Mouse (Mus musculus) lung, adult 2 months (tissue): ENCODE data around the gene Plekha1. TPM values are rescaled to one million over a fixed set of nuclear protein-coding genes. Genes with fewer than 3 reads are reported as not detected.
A peak's percentile ranks its signal among the peaks of the same experiment; 100 is the strongest.

ENCODE experiments used
- DNase-seq: peaks from one replicate; pipeline ENCODE4 v3.0.0; 2022
- H3K4me1 ChIP-seq: fragments of 200-500 bp; 2 replicates; pipeline ENCODE4 v1.6.1; 2011; ENCODE audit warnings: low read length; ENCODE audit not compliant: control insufficient read depth, insufficient read depth
- H3K4me3 ChIP-seq: fragments of 200-500 bp; replicated peaks from 2 replicates; pipeline ENCODE3; 2011; ENCODE audit warnings: low read depth, mild to moderate bottlenecking, control low read depth, low read length; ENCODE audit errors: extremely low read depth
- CTCF ChIP-seq: fragments of 200-500 bp; IDR thresholded peaks from 2 replicates; pipeline ENCODE4 v1.5.1; 2011; ENCODE audit warnings: mild to moderate bottlenecking, low read length, control low read depth; ENCODE audit not compliant: insufficient read depth
- POLR2A ChIP-seq: fragments of 200-500 bp; IDR thresholded peaks from 2 replicates; pipeline ENCODE4 v1.6.1; 2011; ENCODE audit warnings: low read depth, mild to moderate bottlenecking, control low read depth, low read length, borderline replicate concordance; ENCODE audit errors: extremely low read depth
- WGBS: fragments of 180-500 bp; shearing (Covaris S2); methylation state at CpG from one replicate; pipeline ENCODE4 v1.1.7; 2018; 5-methylcytosine and 5-hydroxymethylcytosine counted together
- polyA plus RNA-seq: library from polyadenylated mRNA; depleted of rRNA; stranded (reverse); fragments of >200 nt; gene quantifications from 2 replicates; pipeline ENCODE4 v1.2.3, GENCODE M21; 2012

Plekha1 gene
- polyA plus RNA-seq, 1 experiment: 99.2 TPM

GRCm38 (mm10) chr7:130854684-130855292 is 10.8 kb upstream of the Plekha1 start:
- WGBS: 72% methylated on average over 4 of the region's 4 CpGs
- TF ChIP-seq POLR2A (no peak), CTCF (no peak)
- Histone ChIP-seq H3K4me1 (no peaks in the 10 kb centered on the region), H3K4me3 (no peak overlapping the region)
- DNase-seq: peak; percentile 52

DNA sequence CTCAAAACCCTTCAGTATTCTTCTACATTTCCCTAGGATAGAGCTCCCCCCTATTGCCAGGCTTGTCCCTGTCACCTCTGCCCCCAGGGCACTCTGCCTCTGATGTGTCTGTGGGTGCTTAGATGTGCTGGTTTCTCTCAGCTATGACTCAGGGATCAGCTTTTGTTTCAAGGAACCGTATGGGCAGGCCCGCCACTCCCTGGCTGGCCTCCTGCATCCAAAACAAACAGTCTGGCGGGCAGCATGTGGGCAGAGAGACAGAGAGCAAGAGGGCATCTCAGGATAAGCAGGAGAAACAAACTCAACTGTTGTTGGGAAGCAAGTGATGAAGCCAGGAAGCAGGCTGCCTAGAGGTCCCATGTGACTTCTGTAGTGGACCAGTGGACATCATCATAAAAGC is 9.9 kb upstream of the Plekha1 start:
- TF ChIP-seq CTCF (no peak), POLR2A (no peak)
- Histone ChIP-seq H3K4me3 (no peak overlapping the region), H3K4me1 (no peaks in the 10 kb centered on the region)
- 8% methylated on average over 3 of the region's 3 CpGs for WGBS
- DNase-seq: peak; percentile 45

- no peak for DNase-seq
- WGBS: 68% methylated on average over 6 of the region's 6 CpGs
- Histone ChIP-seq H3K4me1 (no peaks in the 10 kb centered on the region), H3K4me3 (no peak overlapping the region)
- TF ChIP-seq POLR2A: no peak
- TF ChIP-seq CTCF: no peak
These were observed 7.6 kb upstream of the Plekha1 start for GRCm38 (mm10) chr7:130857973-130858372.

GRCm38 (mm10) chr7:130859926-130860325 is 5.6 kb upstream of the Plekha1 start:
- WGBS: 79% methylated on average over 5 of the region's 5 CpGs
- no peak for DNase-seq
- Histone ChIP-seq H3K4me1 (no peaks in the 10 kb centered on the region), H3K4me3 (no peak overlapping the region)
- no peak for TF ChIP-seq POLR2A
- no peak for TF ChIP-seq CTCF

DNA sequence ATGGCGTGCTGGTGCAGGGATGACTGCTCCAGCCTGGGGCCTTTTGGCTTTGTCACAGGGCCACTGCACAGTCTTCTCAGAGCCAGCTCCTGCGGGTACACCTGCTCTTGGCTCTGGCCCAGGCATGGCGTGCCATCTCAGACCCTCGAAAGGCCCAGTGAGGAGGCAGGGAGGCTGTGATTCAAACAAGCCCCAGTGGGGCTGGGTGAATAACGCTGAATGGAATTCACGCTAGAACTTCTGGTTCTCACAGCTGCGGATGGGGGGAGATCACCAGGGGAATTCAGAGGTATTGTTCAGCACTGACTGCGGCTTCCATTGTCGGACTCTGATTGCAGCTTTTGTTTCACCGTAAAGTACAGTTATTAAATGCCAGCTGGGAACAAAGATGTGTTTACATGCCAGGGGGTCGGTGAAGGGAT is 4.8 kb upstream of the Plekha1 start:
- 35% methylated on average over 11 of the region's 11 CpGs for WGBS
- DNase-seq: no peak
- H3K4me3 ChIP-seq: no peak overlapping the region
- TF ChIP-seq POLR2A: no peak
- H3K4me1 ChIP-seq: no peaks in the 10 kb centered on the region

GRCm38 (mm10) chr7:130862501-130862900 is 3.1 kb upstream of the Plekha1 start:
- no peak for DNase-seq
- whole genome bisulfite sequencing: 41% methylated on average over 1 of the region's 1 CpGs
- H3K4me1 ChIP-seq: peaks cover 3% of the 10 kb centered on the region; the same call in 1 of the 2 replicates
- no peak for TF ChIP-seq CTCF
- TF ChIP-seq POLR2A: no peak
- no peak overlapping the region for H3K4me3 ChIP-seq

- DNase-seq: no peak
- 72% methylated on average over 7 of the region's 7 CpGs for WGBS
- no peak overlapping the region for H3K4me3 ChIP-seq
- TF ChIP-seq POLR2A (no peak), CTCF (no peak)
- peaks cover 4% of the 10 kb centered on the region for H3K4me1 ChIP-seq
These were observed 845 bp upstream of the Plekha1 start for GRCm38 (mm10) chr7:130864711-130865110.

- no peak for TF ChIP-seq POLR2A
- TF ChIP-seq CTCF: no peak
- WGBS: 2% methylated on average over 13 of the region's 13 CpGs
- H3K4me1 ChIP-seq: peaks cover 10% of the 10 kb centered on the region
These were observed 1.1 kb downstream of the Plekha1 start for GRCm38 (mm10) chr7:130866640-130867039.

GRCm38 (mm10) chr7:130867256-130867655 is 1.7 kb downstream of the Plekha1 start:
- 33% methylated on average over 3 of the region's 3 CpGs for WGBS
- peak overlapping the region; percentile 98 for H3K4me3 ChIP-seq
- H3K4me1 ChIP-seq: peaks cover 11% of the 10 kb centered on the region
- DNase-seq: no peak
- TF ChIP-seq POLR2A (no peak), CTCF (no peak)

More at GRCm38 (mm10) chr7:130866640-130867039, 1.1 kb downstream of the Plekha1 start:
- peak overlapping the region; percentile 98 for H3K4me3 ChIP-seq
- DNase-seq: no peak

DNA sequence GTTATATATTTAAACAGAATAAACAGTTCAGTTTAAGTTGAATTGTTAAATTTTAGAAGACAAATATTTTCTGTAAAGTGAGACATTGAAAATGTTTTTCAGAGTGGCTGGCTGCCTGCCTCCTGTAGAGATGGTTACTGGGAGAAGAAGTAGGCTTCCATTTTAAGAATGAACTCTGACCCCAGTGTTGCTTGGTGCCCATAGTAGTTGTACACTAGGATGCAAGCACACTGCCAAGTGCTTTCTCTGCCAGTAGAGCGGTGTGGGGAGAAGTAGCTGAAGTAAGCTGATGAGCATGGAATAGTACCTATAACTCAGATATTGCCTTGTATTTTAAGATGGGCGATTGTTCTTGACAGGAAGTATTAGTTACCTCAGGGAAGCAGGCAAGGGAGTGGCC is 18.6 kb downstream of the Plekha1 start:
- TF ChIP-seq CTCF: no peak
- TF ChIP-seq POLR2A: no peak
- no peak overlapping the region for H3K4me3 ChIP-seq
- DNase-seq: no peak
- H3K4me1 ChIP-seq: peaks cover 4% of the 10 kb centered on the region
- WGBS: 66% methylated on average over 2 of the region's 2 CpGs

DNA sequence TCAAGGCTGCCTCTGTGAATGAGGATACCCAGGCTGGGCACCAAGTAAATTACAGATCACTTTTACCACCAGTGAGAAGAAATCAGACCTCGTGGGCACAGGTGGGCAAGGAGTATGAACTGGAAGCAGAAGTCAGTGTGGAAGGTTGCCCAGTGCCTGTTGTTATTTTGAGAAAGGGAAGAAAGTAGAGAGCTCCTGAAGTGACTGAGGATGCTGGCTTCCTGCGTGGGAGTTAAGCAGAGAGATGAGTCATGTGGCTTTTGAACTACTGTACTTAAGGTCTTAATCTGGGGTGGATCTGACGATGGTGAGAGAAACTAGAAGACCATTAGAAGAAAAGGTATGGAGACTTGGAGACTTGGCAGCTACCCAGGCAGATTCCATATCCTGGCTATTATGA is 20.7 kb downstream of the Plekha1 start:
- 52% methylated on average over 3 of the region's 3 CpGs for WGBS
- no peak for TF ChIP-seq CTCF
- TF ChIP-seq POLR2A: no peak
- no peak overlapping the region for H3K4me3 ChIP-seq
- DNase-seq: no peak
- peaks cover 4% of the 10 kb centered on the region for H3K4me1 ChIP-seq
